Mouse (Mus musculus) stomach, postnatal 0 days (tissue): Measurements from ENCODE around the gene Hoxc8.

Source experiments
- CTCF ChIP-seq: IDR thresholded peaks from 2 replicates; pipeline ENCODE4 v1.5.1; 2016; ENCODE audit warnings: antibody characterized with exemption, low read depth, mild to moderate bottlenecking, moderate library complexity
- EP300 ChIP-seq: optimal IDR thresholded peaks from 2 replicates; pipeline ENCODE3; 2016; ENCODE audit warnings: antibody characterized with exemption

DNA sequence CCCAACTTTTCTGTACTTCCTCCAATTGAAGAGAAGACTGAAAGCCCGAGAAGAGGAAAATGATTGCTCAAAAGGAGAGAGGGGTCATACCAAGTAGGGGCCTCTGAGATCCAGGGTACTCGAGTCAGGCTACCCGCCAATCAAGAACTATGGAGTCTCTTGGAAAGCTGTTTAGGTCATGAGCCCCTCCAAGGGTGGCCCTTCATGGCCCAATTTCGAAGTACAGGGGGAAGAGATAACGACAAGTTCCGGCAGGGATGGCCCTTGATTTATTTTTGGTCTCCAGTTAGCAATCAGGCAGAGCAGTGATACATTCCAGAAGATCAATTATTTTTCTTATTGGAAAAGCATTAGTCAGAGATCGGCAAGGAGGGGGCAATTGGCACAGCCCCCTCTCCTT, 1.4 kb downstream of the Hoxc8 start:
- TF ChIP-seq EP300, result no peak
- TF ChIP-seq CTCF, result no peak
